Mouse (Mus musculus): ENCODE measurements at regions not wholly inside any gene's neighbourhood (a gene's known extent, or its start where the extent isn't known, plus 50 kb on each side); places are given as distances from the start of the nearest gene placed in this dataset.

DNA sequence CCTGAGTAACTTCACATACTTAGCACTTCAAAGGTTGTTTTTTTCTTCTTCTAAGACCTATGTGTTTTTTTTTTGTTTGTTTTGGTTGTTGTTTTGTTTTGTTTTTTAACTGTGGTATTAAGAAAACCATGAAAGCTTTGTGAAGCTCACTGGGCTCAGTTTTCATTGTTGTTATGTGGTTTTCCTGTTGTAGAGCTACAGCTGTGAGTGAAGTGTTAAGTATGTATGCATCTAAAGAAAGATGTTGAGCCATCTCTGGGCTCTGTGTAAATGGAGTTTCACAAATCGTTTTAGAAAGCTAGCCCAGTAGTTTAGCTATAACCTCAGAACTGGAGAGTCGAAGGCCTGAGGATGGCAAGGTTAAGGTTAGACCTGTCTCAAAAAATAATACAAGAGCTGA is 158.4 kb upstream of the Stt3b start:
- no peaks in the 10 kb centered on the region for H3K4me1 ChIP-seq (replicated peaks; ENCODE audit: control insufficient read depth, insufficient read depth)
- no peak for TF ChIP-seq EP300 (optimal IDR thresholded peaks at IDR 0.05)
- no peak for TF ChIP-seq CTCF (IDR thresholded peaks at IDR 0.05; ENCODE audit: low read depth)
- H3K27ac ChIP-seq (replicated peaks), result no peak overlapping the region
- H3K36me3 ChIP-seq (ENCODE audit: control insufficient read depth, insufficient read depth, low read length), result no peaks in the 10 kb centered on the region
- no peak overlapping the region for H3K4me2 ChIP-seq (replicated peaks; ENCODE audit: low read depth)
- H3K9ac ChIP-seq (ENCODE audit: low read length), result no peak overlapping the region
- ATAC-seq (ENCODE audit: low FRiP score, low TSS enrichment) (no peak), DNase-seq (ENCODE audit: low spot score) (no peak)
- 85% methylated on average over 2 of the region's 2 CpGs for WGBS
- no peak overlapping the region for H3K4me3 ChIP-seq (ENCODE audit: low read depth, low read length)
- no peaks in the 10 kb centered on the region for H3K9me3 ChIP-seq (ENCODE audit: control insufficient read depth, low read length)
- H3K27me3 ChIP-seq (ENCODE audit: control insufficient read depth, insufficient read depth, low read length), result no peaks in the 10 kb centered on the region

DNA sequence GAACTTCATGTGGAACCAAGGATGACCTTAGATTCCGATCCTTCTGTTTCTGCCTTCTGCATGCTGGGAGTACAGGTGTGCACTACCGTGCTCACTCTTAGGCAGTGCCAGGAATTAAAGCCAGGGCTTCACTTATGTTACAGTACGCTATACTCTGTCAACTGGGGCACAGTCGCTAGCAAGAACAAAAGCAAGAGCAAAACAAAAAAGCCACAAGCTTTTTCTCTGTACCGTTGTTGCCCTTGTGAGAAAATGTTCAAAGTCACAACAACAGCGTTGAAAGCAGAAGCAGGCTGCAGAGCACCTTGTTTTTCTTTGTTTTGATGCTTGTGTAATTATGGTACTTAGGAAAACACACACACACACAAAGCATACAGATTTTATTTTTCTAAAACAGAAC is 161.4 kb upstream of the Stt3b start:
- Histone ChIP-seq H3K9ac (ENCODE audit: low read length) (no peak overlapping the region), H3K27ac (replicated peaks) (no peak overlapping the region), H3K4me1 (replicated peaks; ENCODE audit: control insufficient read depth, insufficient read depth) (no peaks in the 10 kb centered on the region), H3K36me3 (ENCODE audit: control insufficient read depth, insufficient read depth, low read length) (no peaks in the 10 kb centered on the region), H3K27me3 (ENCODE audit: control insufficient read depth, insufficient read depth, low read length) (no peaks in the 10 kb centered on the region), H3K9me3 (ENCODE audit: control insufficient read depth, low read length) (no peaks in the 10 kb centered on the region), H3K4me2 (replicated peaks; ENCODE audit: low read depth) (no peak overlapping the region), H3K4me3 (ENCODE audit: low read depth, low read length) (no peak overlapping the region)
- TF ChIP-seq CTCF (IDR thresholded peaks at IDR 0.05; ENCODE audit: low read depth), result no peak
- no peak for TF ChIP-seq EP300 (optimal IDR thresholded peaks at IDR 0.05)
- 86% methylated on average over 6 of the region's 6 CpGs for WGBS
- ATAC-seq (ENCODE audit: low FRiP score, low TSS enrichment), result no peak
- DNase-seq (ENCODE audit: low spot score), result no peak

DNA sequence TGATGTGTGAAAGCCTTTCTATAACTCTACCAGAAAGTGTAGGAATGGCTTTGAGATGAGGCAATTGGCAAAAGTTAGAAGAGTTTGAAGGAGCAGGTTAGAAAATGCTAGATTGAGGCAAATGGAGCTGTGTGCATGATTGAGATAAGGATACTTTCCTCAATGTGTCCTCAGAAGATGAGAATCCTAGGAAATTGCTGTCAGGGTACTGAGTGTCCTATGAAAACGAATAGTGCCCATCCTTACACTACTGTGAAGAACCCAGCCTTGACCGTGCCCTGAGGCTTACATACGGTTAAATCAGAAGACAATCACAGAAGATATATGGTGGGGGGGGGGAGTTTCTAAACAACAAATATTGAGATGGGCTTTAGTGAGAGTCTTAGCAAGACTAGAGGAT is 162.8 kb upstream of the Stt3b start:
- H3K27me3 ChIP-seq (ENCODE audit: control insufficient read depth, insufficient read depth, low read length), result no peaks in the 10 kb centered on the region
- TF ChIP-seq EP300 (optimal IDR thresholded peaks at IDR 0.05) (no peak), CTCF (IDR thresholded peaks at IDR 0.05; ENCODE audit: low read depth) (no peak)
- no peaks in the 10 kb centered on the region for H3K4me1 ChIP-seq (replicated peaks; ENCODE audit: control insufficient read depth, insufficient read depth)
- H3K36me3 ChIP-seq (ENCODE audit: control insufficient read depth, insufficient read depth, low read length), result no peaks in the 10 kb centered on the region
- DNase-seq (ENCODE audit: low spot score) (no peak), ATAC-seq (ENCODE audit: low FRiP score, low TSS enrichment) (no peak)
- H3K4me3 ChIP-seq (ENCODE audit: low read depth, low read length), result no peak overlapping the region
- no peak overlapping the region for H3K4me2 ChIP-seq (replicated peaks; ENCODE audit: low read depth)
- no peak overlapping the region for H3K9ac ChIP-seq (ENCODE audit: low read length)
- H3K27ac ChIP-seq (replicated peaks), result no peak overlapping the region
- 90% methylated on average over 3 of the region's 3 CpGs for WGBS
- H3K9me3 ChIP-seq (ENCODE audit: control insufficient read depth, low read length), result no peaks in the 10 kb centered on the region

DNA sequence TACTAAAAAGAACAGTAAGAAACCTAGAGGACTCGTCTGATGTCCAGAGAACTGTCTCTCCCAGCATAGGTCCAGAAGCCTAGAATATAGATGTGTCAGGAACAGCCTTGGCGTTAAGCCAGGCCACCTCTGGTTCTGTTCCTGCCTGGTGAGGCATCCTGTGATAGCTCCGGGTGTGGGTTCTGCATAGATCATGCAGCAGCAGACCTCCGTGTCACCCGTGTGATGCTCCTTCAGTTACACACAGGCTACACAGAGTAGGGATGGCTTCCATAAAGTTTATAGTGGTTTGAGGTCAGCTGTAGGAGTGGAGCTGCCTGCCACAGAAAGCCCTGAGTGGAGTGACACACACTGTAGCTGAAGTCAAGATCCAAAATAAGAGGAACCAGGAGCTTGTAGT is 163.6 kb upstream of the Stt3b start:
- DNase-seq (ENCODE audit: low spot score) (no peak), ATAC-seq (ENCODE audit: low FRiP score, low TSS enrichment) (no peak)
- WGBS, result 89% methylated on average over 5 of the region's 5 CpGs
- H3K4me3 ChIP-seq (ENCODE audit: low read depth, low read length), result no peak overlapping the region
- H3K27ac ChIP-seq (replicated peaks), result no peak overlapping the region
- no peak for TF ChIP-seq CTCF (IDR thresholded peaks at IDR 0.05; ENCODE audit: low read depth)
- TF ChIP-seq EP300 (optimal IDR thresholded peaks at IDR 0.05), result no peak
- H3K27me3 ChIP-seq (ENCODE audit: control insufficient read depth, insufficient read depth, low read length), result no peaks in the 10 kb centered on the region
- no peaks in the 10 kb centered on the region for H3K36me3 ChIP-seq (ENCODE audit: control insufficient read depth, insufficient read depth, low read length)
- H3K4me2 ChIP-seq (replicated peaks; ENCODE audit: low read depth), result no peak overlapping the region
- H3K9ac ChIP-seq (ENCODE audit: low read length), result no peak overlapping the region
- no peaks in the 10 kb centered on the region for H3K4me1 ChIP-seq (replicated peaks; ENCODE audit: control insufficient read depth, insufficient read depth)
- H3K9me3 ChIP-seq (ENCODE audit: control insufficient read depth, low read length), result no peaks in the 10 kb centered on the region

DNA sequence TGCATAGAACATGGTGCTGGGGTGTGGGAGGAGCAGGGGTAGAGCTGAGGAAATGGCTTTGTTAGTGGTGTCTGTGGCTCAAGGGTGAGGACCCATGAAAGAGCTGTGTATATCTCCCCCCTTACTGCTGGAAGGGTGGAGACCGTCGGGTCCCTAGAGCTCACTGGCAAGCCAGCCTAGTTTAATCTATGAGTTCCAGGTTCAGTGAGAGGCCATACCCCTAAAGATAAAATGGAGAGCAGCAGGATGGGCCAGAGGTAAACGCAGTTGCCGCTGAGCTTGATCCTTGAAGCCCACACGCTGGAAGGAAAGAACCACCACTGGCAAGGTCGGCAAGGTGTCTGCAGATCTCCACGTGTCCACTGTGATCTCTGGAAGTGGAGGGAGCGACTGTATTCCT is 164.1 kb upstream of the Stt3b start:
- H3K4me2 ChIP-seq (replicated peaks; ENCODE audit: low read depth), result no peak overlapping the region
- no peak overlapping the region for H3K27ac ChIP-seq (replicated peaks)
- no peak overlapping the region for H3K9ac ChIP-seq (ENCODE audit: low read length)
- no peaks in the 10 kb centered on the region for H3K27me3 ChIP-seq (ENCODE audit: control insufficient read depth, insufficient read depth, low read length)
- 89% methylated on average over 8 of the region's 8 CpGs for WGBS
- TF ChIP-seq EP300 (optimal IDR thresholded peaks at IDR 0.05) (no peak), CTCF (IDR thresholded peaks at IDR 0.05; ENCODE audit: low read depth) (no peak)
- H3K4me3 ChIP-seq (ENCODE audit: low read depth, low read length), result no peak overlapping the region
- H3K36me3 ChIP-seq (ENCODE audit: control insufficient read depth, insufficient read depth, low read length), result no peaks in the 10 kb centered on the region
- H3K9me3 ChIP-seq (ENCODE audit: control insufficient read depth, low read length), result no peaks in the 10 kb centered on the region
- H3K4me1 ChIP-seq (replicated peaks; ENCODE audit: control insufficient read depth, insufficient read depth), result no peaks in the 10 kb centered on the region
- DNase-seq (ENCODE audit: low spot score) (no peak), ATAC-seq (ENCODE audit: low FRiP score, low TSS enrichment) (no peak)

DNA sequence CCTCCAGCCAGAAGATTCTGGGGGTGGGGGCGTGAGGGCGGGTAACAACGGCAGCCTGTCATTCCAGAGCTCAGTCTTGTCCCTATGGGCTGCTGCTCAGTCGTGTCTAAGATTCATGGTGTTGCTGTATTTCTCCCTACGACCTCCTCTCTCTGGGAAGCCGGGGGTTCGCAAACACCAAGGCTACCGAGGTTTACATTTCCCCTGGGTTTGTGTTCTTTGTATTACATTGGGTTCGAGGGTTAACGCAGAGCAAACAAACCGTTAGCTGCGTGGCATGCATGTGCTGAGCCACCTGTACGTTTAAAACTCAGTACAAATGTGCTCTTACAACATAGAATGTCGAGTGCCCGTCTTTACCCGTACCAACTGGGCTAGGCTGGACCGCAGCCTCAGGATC is 166.0 kb upstream of the Stt3b start:
- WGBS, result 40% methylated on average over 17 of the region's 17 CpGs
- H3K9me3 ChIP-seq (ENCODE audit: control insufficient read depth, low read length), result no peaks in the 10 kb centered on the region
- H3K36me3 ChIP-seq (ENCODE audit: control insufficient read depth, insufficient read depth, low read length), result no peaks in the 10 kb centered on the region
- H3K4me1 ChIP-seq (replicated peaks; ENCODE audit: control insufficient read depth, insufficient read depth), result no peaks in the 10 kb centered on the region
- H3K27ac ChIP-seq (replicated peaks), result no peak overlapping the region
- ATAC-seq (ENCODE audit: low FRiP score, low TSS enrichment) (no peak), DNase-seq (ENCODE audit: low spot score) (no peak)
- H3K4me3 ChIP-seq (ENCODE audit: low read depth, low read length), result no peak overlapping the region
- no peaks in the 10 kb centered on the region for H3K27me3 ChIP-seq (ENCODE audit: control insufficient read depth, insufficient read depth, low read length)
- no peak overlapping the region for H3K4me2 ChIP-seq (replicated peaks; ENCODE audit: low read depth)
- TF ChIP-seq CTCF (IDR thresholded peaks at IDR 0.05; ENCODE audit: low read depth) (no peak), EP300 (optimal IDR thresholded peaks at IDR 0.05) (no peak)
- no peak overlapping the region for H3K9ac ChIP-seq (ENCODE audit: low read length)

Measured in stomach, postnatal 0 days (tissue).